Mouse (Mus musculus): ENCODE data around the gene Egfl8. TPM values are rescaled to one million over a fixed set of nuclear protein-coding genes. Genes with fewer than 3 reads are reported as not detected.

Egfl8 gene
- polyA plus RNA-seq, 1 experiment from 2014 or later, result 4.4 TPM

GRCm38 (mm10) chr17:34597566-34598095 is 18.1 kb downstream of the Egfl8 start, which contains the start of gene Ager:
Ager (plus strand) TSS chr17:34597862.
- 5% methylated on average over 5 of the region's 6 CpGs for WGBS
- Histone ChIP-seq H3K4me1 (replicated peaks; ENCODE audit: control insufficient read depth, insufficient read depth) (no peaks in the 10 kb centered on the region; the same call in 1 of the 2 replicates), H3K36me3 (ENCODE audit: control insufficient read depth, insufficient read depth, low read length) (peaks cover 15% of the 10 kb centered on the region), H3K27me3 (ENCODE audit: control insufficient read depth, insufficient read depth, low read length) (no peaks in the 10 kb centered on the region), H3K27ac (replicated peaks) (no peak within 1 kb of the TSS; the same call in 1 of the 2 replicates), H3K4me3 (ENCODE audit: low read depth, low read length) (no peak within 1 kb of the TSS), H3K4me2 (replicated peaks; ENCODE audit: low read depth) (no peak within 1 kb of the TSS; the same call in 1 of the 2 replicates), H3K9ac (ENCODE audit: low read length) (peak within 1 kb of the TSS; percentile 31; the same call in 1 of the 2 replicates), H3K9me3 (ENCODE audit: control insufficient read depth, low read length) (no peaks in the 10 kb centered on the region)
- no peak for TF ChIP-seq EP300 (optimal IDR thresholded peaks at IDR 0.05)
- no peak for TF ChIP-seq CTCF (IDR thresholded peaks at IDR 0.05; ENCODE audit: low read depth)
- DNase-seq (ENCODE audit: low spot score) (no peak), ATAC-seq (ENCODE audit: low FRiP score, low TSS enrichment) (no peak)

GRCm38 (mm10) chr17:34596098-34596497 is 19.7 kb downstream of the Egfl8 start:
- DNase-seq (ENCODE audit: low spot score), result no peak

GRCm38 (mm10) chr17:34593752-34594525 is 21.8 kb downstream of the Egfl8 start:
- Histone ChIP-seq H3K9ac (ENCODE audit: low read length) (peak overlapping the region; percentile 95), H3K27me3 (ENCODE audit: control insufficient read depth, insufficient read depth, low read length) (no peaks in the 10 kb centered on the region), H3K4me3 (ENCODE audit: low read depth, low read length) (peak overlapping the region; percentile 85), H3K36me3 (ENCODE audit: control insufficient read depth, insufficient read depth, low read length) (peaks cover 8% of the 10 kb centered on the region), H3K4me1 (replicated peaks; ENCODE audit: control insufficient read depth, insufficient read depth) (peaks cover 4% of the 10 kb centered on the region), H3K9me3 (ENCODE audit: control insufficient read depth, low read length) (no peaks in the 10 kb centered on the region), H3K4me2 (replicated peaks; ENCODE audit: low read depth) (peak overlapping the region; percentile 89), H3K27ac (replicated peaks) (peak overlapping the region; percentile 97)
- 39% methylated on average over 33 of the region's 34 CpGs for WGBS
- ATAC-seq (ENCODE audit: low FRiP score, low TSS enrichment) (no peak), DNase-seq (ENCODE audit: low spot score) (peak; percentile 64)
- no peak for TF ChIP-seq EP300 (optimal IDR thresholded peaks at IDR 0.05)
- TF ChIP-seq CTCF (IDR thresholded peaks at IDR 0.05; ENCODE audit: low read depth), result peak; percentile 36; the same call in 1 of the 2 replicates

More at GRCm38 (mm10) chr17:34596098-34596497, 19.7 kb downstream of the Egfl8 start:
- Histone ChIP-seq H3K27me3 (ENCODE audit: control insufficient read depth, insufficient read depth, low read length) (no peaks in the 10 kb centered on the region), H3K4me1 (replicated peaks; ENCODE audit: control insufficient read depth, insufficient read depth) (peaks cover 2% of the 10 kb centered on the region), H3K4me2 (replicated peaks; ENCODE audit: low read depth) (no peak overlapping the region), H3K36me3 (ENCODE audit: control insufficient read depth, insufficient read depth, low read length) (peaks cover 15% of the 10 kb centered on the region), H3K4me3 (ENCODE audit: low read depth, low read length) (no peak overlapping the region), H3K9ac (ENCODE audit: low read length) (no peak overlapping the region), H3K9me3 (ENCODE audit: control insufficient read depth, low read length) (no peaks in the 10 kb centered on the region), H3K27ac (replicated peaks) (no peak overlapping the region)
- ATAC-seq (ENCODE audit: low FRiP score, low TSS enrichment), result no peak
- 52% methylated on average over 8 of the region's 8 CpGs for WGBS
- TF ChIP-seq EP300 (optimal IDR thresholded peaks at IDR 0.05), result no peak

GRCm38 (mm10) chr17:34592581-34593549 is 22.9 kb downstream of the Egfl8 start:
- H3K4me2 ChIP-seq (replicated peaks; ENCODE audit: low read depth), result peak overlapping the region; percentile 89
- H3K4me3 ChIP-seq (ENCODE audit: low read depth, low read length), result peak overlapping the region; percentile 85
- no peaks in the 10 kb centered on the region for H3K27me3 ChIP-seq (ENCODE audit: control insufficient read depth, insufficient read depth, low read length)
- H3K9ac ChIP-seq (ENCODE audit: low read length), result peak overlapping the region; percentile 95
- TF ChIP-seq CTCF (IDR thresholded peaks at IDR 0.05; ENCODE audit: low read depth) (no peak), EP300 (optimal IDR thresholded peaks at IDR 0.05) (no peak)
- peaks cover 9% of the 10 kb centered on the region for H3K4me1 ChIP-seq (replicated peaks; ENCODE audit: control insufficient read depth, insufficient read depth)
- peaks cover 8% of the 10 kb centered on the region for H3K36me3 ChIP-seq (ENCODE audit: control insufficient read depth, insufficient read depth, low read length)
- WGBS, result under 1% methylated on average over 31 of the region's 32 CpGs
- H3K27ac ChIP-seq (replicated peaks), result peak overlapping the region; percentile 97
- DNase-seq (ENCODE audit: low spot score) (peak; percentile 53), ATAC-seq (ENCODE audit: low FRiP score, low TSS enrichment) (no peak; the same call in 1 of the 2 replicates)
- H3K9me3 ChIP-seq (ENCODE audit: control insufficient read depth, low read length), result no peaks in the 10 kb centered on the region

GRCm38 (mm10) chr17:34591994-34592375 is 23.8 kb downstream of the Egfl8 start:
- TF ChIP-seq CTCF (IDR thresholded peaks at IDR 0.05; ENCODE audit: low read depth) (no peak), EP300 (optimal IDR thresholded peaks at IDR 0.05) (no peak)
- H3K36me3 ChIP-seq (ENCODE audit: control insufficient read depth, insufficient read depth, low read length), result peaks cover 8% of the 10 kb centered on the region
- H3K4me1 ChIP-seq (replicated peaks; ENCODE audit: control insufficient read depth, insufficient read depth), result peaks cover 9% of the 10 kb centered on the region
- DNase-seq (ENCODE audit: low spot score) (peak; percentile 97), ATAC-seq (ENCODE audit: low FRiP score, low TSS enrichment) (peak; percentile 65)
- peak overlapping the region; percentile 85 for H3K4me3 ChIP-seq (ENCODE audit: low read depth, low read length)
- peak overlapping the region; percentile 95 for H3K9ac ChIP-seq (ENCODE audit: low read length)
- H3K27me3 ChIP-seq (ENCODE audit: control insufficient read depth, insufficient read depth, low read length), result no peaks in the 10 kb centered on the region
- H3K4me2 ChIP-seq (replicated peaks; ENCODE audit: low read depth), result peak overlapping the region; percentile 89
- H3K27ac ChIP-seq (replicated peaks), result peak overlapping the region; percentile 97
- WGBS, result 2% methylated on average over 15 of the region's 35 CpGs
- no peaks in the 10 kb centered on the region for H3K9me3 ChIP-seq (ENCODE audit: control insufficient read depth, low read length)

Measured in stomach, postnatal 0 days (tissue).